Mouse (Mus musculus) spleen, adult 2 months (tissue): ENCODE measurements around the gene Numbl.

Experiments
- CTCF ChIP-seq: fragments of 200-500 bp; IDR thresholded peaks from 2 replicates; pipeline ENCODE4 v1.5.1; 2011; ENCODE audit warnings: mild to moderate bottlenecking, inconsistent platforms; ENCODE audit not compliant: insufficient read depth, insufficient read length, insufficient replicate concordance; ENCODE audit errors: extremely low read depth
- POLR2A ChIP-seq: fragments of 200-500 bp; IDR thresholded peaks from 2 replicates; pipeline ENCODE4 v1.6.1; 2011; ENCODE audit warnings: low read depth, low read length, inconsistent platforms

GRCm38 (mm10) chr7:27227676-27228075 lies 30.6 kb upstream of the Numbl start:
- TF ChIP-seq CTCF (no peak), POLR2A (no peak)
